Mouse (Mus musculus) stomach, postnatal 0 days (tissue): ENCODE data around the gene 4931414P19Rik. TPM values are rescaled to one million over a fixed set of nuclear protein-coding genes. Genes with fewer than 3 reads are reported as not detected.

Source experiments
- ATAC-seq: fragments of 200-750 bp; cut with Nextera tagmentation; 2 replicates; pipeline ENCODE4 v1.8.0; 2017; ENCODE audit not compliant: low FRiP score, low TSS enrichment
- DNase-seq: peaks from one replicate; pipeline ENCODE4 v3.0.0-alpha.2; 2016; ENCODE audit warnings: low spot score
- H3K27ac ChIP-seq: fragments of 300-500 bp; sonication (generic); replicated peaks from 2 replicates; pipeline ENCODE4 v1.5.1; 2014; ENCODE audit warnings: mild to moderate bottlenecking, control low read depth
- H3K27me3 ChIP-seq: fragments of 300-500 bp; sonication (generic); 2 replicates; pipeline ENCODE4 v1.6.1; 2014; ENCODE audit warnings: low read length; ENCODE audit not compliant: control insufficient read depth, insufficient read depth
- H3K36me3 ChIP-seq: fragments of 300-500 bp; sonication (generic); 2 replicates; pipeline ENCODE4 v1.6.1; 2014; ENCODE audit warnings: low read length, mixed read lengths; ENCODE audit not compliant: control insufficient read depth, insufficient read depth
- H3K4me1 ChIP-seq: fragments of 300-500 bp; sonication (generic); replicated peaks from 2 replicates; pipeline ENCODE4 v1.6.1; 2014; ENCODE audit warnings: antibody characterized with exemption; ENCODE audit not compliant: control insufficient read depth, insufficient read depth
- H3K4me2 ChIP-seq: fragments of 300-500 bp; sonication (generic); replicated peaks from 2 replicates; pipeline ENCODE4 v1.6.1; 2014; ENCODE audit warnings: low read depth, mild to moderate bottlenecking, control low read depth, moderate library complexity
- H3K4me3 ChIP-seq: fragments of 300-500 bp; sonication (generic); 2 replicates; pipeline ENCODE4 v1.5.1; 2014; ENCODE audit warnings: low read depth, low read length, control low read depth
- H3K9ac ChIP-seq: fragments of 300-500 bp; sonication (generic); 2 replicates; pipeline ENCODE4 v1.6.1; 2014; ENCODE audit warnings: mild to moderate bottlenecking, low read length, control low read depth, mixed read lengths
- H3K9me3 ChIP-seq: fragments of 300-500 bp; sonication (generic); 2 replicates; pipeline ENCODE4 v1.6.1; 2016; ENCODE audit warnings: low read length; ENCODE audit not compliant: control insufficient read depth
- CTCF ChIP-seq: IDR thresholded peaks from 2 replicates; pipeline ENCODE4 v1.5.1; 2016; ENCODE audit warnings: antibody characterized with exemption, low read depth, mild to moderate bottlenecking, moderate library complexity
- EP300 ChIP-seq: optimal IDR thresholded peaks from 2 replicates; pipeline ENCODE3; 2016; ENCODE audit warnings: antibody characterized with exemption
- WGBS: fragments of 180-500 bp; shearing (Covaris S2); extraction: QIAGEN DNeasy Blood & Tissue Kit; methylation state at CpG from one replicate; pipeline ENCODE4 v1.1.7; 2014; 5-methylcytosine and 5-hydroxymethylcytosine counted together
- polyA plus RNA-seq: library from polyadenylated mRNA; unstranded; fragments of >200 nt; fragmentation: Nextera tagmentation; extraction: Ambion mirVana; gene quantifications from 2 replicates; pipeline ENCODE4 v1.2.1, GENCODE M21; 2015

Gene 4931414P19Rik
- polyA plus RNA-seq, 1 experiment from 2014 or later, result 2.4 TPM

- WGBS, result 91% methylated on average over 36 of the region's 37 CpGs
- DNase-seq, result no peak
- Histone ChIP-seq H3K27ac (no peak overlapping the region), H3K4me2 (no peak overlapping the region), H3K4me1 (no peaks in the 10 kb centered on the region), H3K9ac (no peak overlapping the region), H3K4me3 (no peak overlapping the region), H3K27me3 (no peaks in the 10 kb centered on the region), H3K36me3 (peaks cover 8% of the 10 kb centered on the region; the same call in 1 of the 2 replicates), H3K9me3 (no peaks in the 10 kb centered on the region)
- TF ChIP-seq CTCF, result no peak
- no peak for TF ChIP-seq EP300
- ATAC-seq, result no peak
Observed at GRCm38 (mm10) chr14:54632252-54632651, 26.5 kb upstream of the 4931414P19Rik start.

GRCm38 (mm10) chr14:54631240-54631599 lies 25.4 kb upstream of the 4931414P19Rik start:
- H3K4me1 ChIP-seq, result no peaks in the 10 kb centered on the region
- no peaks in the 10 kb centered on the region for H3K27me3 ChIP-seq
- H3K9me3 ChIP-seq, result no peaks in the 10 kb centered on the region
- WGBS, result 63% methylated on average over 4 of the region's 4 CpGs
- H3K4me2 ChIP-seq, result no peak overlapping the region
- no peak overlapping the region for H3K9ac ChIP-seq
- ATAC-seq (no peak), DNase-seq (no peak)
- 0 out of 2 replicates have a peak, but pooled peaks cover 8% of the 10 kb centered on the region for H3K36me3 ChIP-seq
- H3K27ac ChIP-seq, result no peak overlapping the region
- TF ChIP-seq EP300 (no peak), CTCF (no peak)
- H3K4me3 ChIP-seq, result no peak overlapping the region

GRCm38 (mm10) chr14:54630583-54631239 lies 24.9 kb upstream of the 4931414P19Rik start:
- WGBS, result 84% methylated on average over 11 of the region's 11 CpGs
- DNase-seq (no peak), ATAC-seq (no peak)
- 0 out of 2 replicates have a peak, but pooled peaks cover 8% of the 10 kb centered on the region for H3K36me3 ChIP-seq
- H3K4me1 ChIP-seq, result no peaks in the 10 kb centered on the region
- no peaks in the 10 kb centered on the region for H3K9me3 ChIP-seq
- no peak overlapping the region for H3K27ac ChIP-seq
- TF ChIP-seq CTCF (no peak), EP300 (no peak)
- no peak overlapping the region for H3K4me2 ChIP-seq
- no peak overlapping the region for H3K9ac ChIP-seq
- H3K27me3 ChIP-seq, result no peaks in the 10 kb centered on the region
- H3K4me3 ChIP-seq, result no peak overlapping the region

GRCm38 (mm10) chr14:54629797-54630196 lies 24.0 kb upstream of the 4931414P19Rik start:
- H3K27me3 ChIP-seq, result no peaks in the 10 kb centered on the region
- H3K4me1 ChIP-seq, result no peaks in the 10 kb centered on the region
- ATAC-seq (no peak), DNase-seq (no peak)
- H3K36me3 ChIP-seq, result 0 out of 2 replicates have a peak, but pooled peaks cover 8% of the 10 kb centered on the region
- 96% methylated on average over 2 of the region's 2 CpGs for WGBS
- TF ChIP-seq EP300 (no peak), CTCF (no peak)
- no peak overlapping the region for H3K9ac ChIP-seq
- no peak overlapping the region for H3K4me3 ChIP-seq
- H3K27ac ChIP-seq, result no peak overlapping the region
- H3K4me2 ChIP-seq, result no peak overlapping the region
- no peaks in the 10 kb centered on the region for H3K9me3 ChIP-seq

- Histone ChIP-seq H3K36me3 (0 out of 2 replicates have a peak, but pooled peaks cover 7% of the 10 kb centered on the region), H3K27me3 (no peaks in the 10 kb centered on the region), H3K9ac (no peak overlapping the region), H3K4me2 (no peak overlapping the region), H3K9me3 (no peaks in the 10 kb centered on the region), H3K4me3 (no peak overlapping the region), H3K4me1 (no peaks in the 10 kb centered on the region), H3K27ac (no peak overlapping the region)
- 76% methylated on average over 5 of the region's 5 CpGs for WGBS
- ATAC-seq, result no peak
- TF ChIP-seq EP300, result no peak
- DNase-seq, result no peak
Observed at GRCm38 (mm10) chr14:54628103-54628502, 22.3 kb upstream of the 4931414P19Rik start.

GRCm38 (mm10) chr14:54624976-54625375 lies 19.2 kb upstream of the 4931414P19Rik start:
- no peaks in the 10 kb centered on the region for H3K36me3 ChIP-seq
- no peaks in the 10 kb centered on the region for H3K4me1 ChIP-seq
- DNase-seq (no peak), ATAC-seq (no peak)
- no peak overlapping the region for H3K4me3 ChIP-seq
- H3K9ac ChIP-seq, result no peak overlapping the region; the same call in 1 of the 2 replicates
- WGBS, result 66% methylated on average over 10 of the region's 10 CpGs
- no peaks in the 10 kb centered on the region for H3K27me3 ChIP-seq
- no peak overlapping the region for H3K27ac ChIP-seq
- no peak overlapping the region for H3K4me2 ChIP-seq
- TF ChIP-seq CTCF (no peak), EP300 (no peak)
- H3K9me3 ChIP-seq, result no peaks in the 10 kb centered on the region
